Mouse (Mus musculus): ENCODE data around the gene Rbm34.

DNA sequence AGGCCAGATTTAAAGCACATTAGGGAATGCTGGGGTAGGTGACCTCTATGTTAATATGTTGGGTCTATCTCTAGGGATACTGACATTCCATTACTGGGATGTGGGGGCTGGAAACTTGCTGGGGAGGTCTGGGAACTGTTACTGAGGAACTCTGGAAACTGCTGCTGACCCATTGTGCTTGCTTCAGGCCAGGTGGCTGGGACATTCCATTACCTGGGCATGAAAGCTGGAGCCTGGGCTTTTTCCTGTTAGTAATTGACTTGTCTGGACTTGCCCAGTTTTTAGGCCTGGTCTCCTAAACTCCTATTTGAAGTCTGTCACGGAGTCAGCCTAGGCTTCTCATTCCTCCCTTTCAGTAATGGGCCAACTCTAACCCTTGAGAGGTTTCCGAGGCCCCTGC, 1.2 kb upstream of the Rbm34 start:
- no peak for TF ChIP-seq CTCF (IDR thresholded peaks at IDR 0.05; ENCODE audit: low read depth)
- TF ChIP-seq EP300 (IDR thresholded peaks at IDR 0.05; ENCODE audit: low read depth) = no peak

Measured in liver, postnatal 0 days (tissue).